Mouse (Mus musculus): ENCODE data around the gene Fbxo7. TPM values are rescaled to one million over a fixed set of nuclear protein-coding genes. Genes with fewer than 3 reads are reported as not detected.

The Fbxo7 gene
- polyA plus RNA-seq, 1 experiment from 2014 or later, result 19.0 TPM

GRCm38 (mm10) chr10:86046371-86046770, 24.6 kb downstream of the Fbxo7 start:
- H3K4me1 ChIP-seq, result no peaks in the 10 kb centered on the region
- no peak overlapping the region for H3K4me2 ChIP-seq (replicated peaks)
- ATAC-seq (ENCODE audit: low FRiP score), result no peak
- WGBS, result 95% methylated on average over 1 of the region's 1 CpGs
- H3K36me3 ChIP-seq, result no peaks in the 10 kb centered on the region
- H3K9ac ChIP-seq, result no peak overlapping the region
- no peak overlapping the region for H3K27ac ChIP-seq
- H3K9me3 ChIP-seq (replicated peaks), result no peaks in the 10 kb centered on the region
- H3K4me3 ChIP-seq, result no peak overlapping the region
- no peaks in the 10 kb centered on the region for H3K27me3 ChIP-seq

GRCm38 (mm10) chr10:86047786-86048185, 26.0 kb downstream of the Fbxo7 start:
- Histone ChIP-seq H3K9me3 (replicated peaks) (no peaks in the 10 kb centered on the region), H3K9ac (no peak overlapping the region), H3K4me3 (no peak overlapping the region), H3K4me2 (replicated peaks) (no peak overlapping the region), H3K36me3 (no peaks in the 10 kb centered on the region), H3K27me3 (no peaks in the 10 kb centered on the region), H3K4me1 (no peaks in the 10 kb centered on the region), H3K27ac (no peak overlapping the region)
- 87% methylated on average over 9 of the region's 9 CpGs for WGBS
- no peak for ATAC-seq (ENCODE audit: low FRiP score)

- Histone ChIP-seq H3K9me3 (replicated peaks) (no peaks in the 10 kb centered on the region), H3K27ac (no peak overlapping the region), H3K9ac (no peak overlapping the region), H3K36me3 (no peaks in the 10 kb centered on the region), H3K4me3 (no peak overlapping the region), H3K4me2 (replicated peaks) (no peak overlapping the region), H3K27me3 (no peaks in the 10 kb centered on the region), H3K4me1 (no peaks in the 10 kb centered on the region)
- 85% methylated on average over 2 of the region's 2 CpGs for WGBS
- no peak for ATAC-seq (ENCODE audit: low FRiP score)
Observed at GRCm38 (mm10) chr10:86050522-86050921, 28.8 kb downstream of the Fbxo7 start.

- Histone ChIP-seq H3K4me1 (no peaks in the 10 kb centered on the region), H3K4me2 (replicated peaks) (no peak overlapping the region), H3K27me3 (no peaks in the 10 kb centered on the region), H3K9ac (no peak overlapping the region), H3K4me3 (no peak overlapping the region), H3K27ac (no peak overlapping the region), H3K36me3 (0 out of 2 replicates have a peak, but pooled peaks cover 7% of the 10 kb centered on the region), H3K9me3 (replicated peaks) (0 out of 2 replicates have a peak, but pooled peaks cover 5% of the 10 kb centered on the region)
- ATAC-seq (ENCODE audit: low FRiP score), result no peak
- 89% methylated on average over 10 of the region's 10 CpGs for WGBS
Observed at GRCm38 (mm10) chr10:86052818-86053522, 31.2 kb downstream of the Fbxo7 start.

- H3K4me1 ChIP-seq, result no peaks in the 10 kb centered on the region
- H3K27ac ChIP-seq, result no peak overlapping the region
- 0 out of 2 replicates have a peak, but pooled peaks cover 7% of the 10 kb centered on the region for H3K36me3 ChIP-seq
- 76% methylated on average over 8 of the region's 8 CpGs for WGBS
- H3K9me3 ChIP-seq (replicated peaks), result 0 out of 2 replicates have a peak, but pooled peaks cover 5% of the 10 kb centered on the region
- no peak for ATAC-seq (ENCODE audit: low FRiP score)
- no peak overlapping the region for H3K4me3 ChIP-seq
- H3K9ac ChIP-seq, result no peak overlapping the region
- no peaks in the 10 kb centered on the region for H3K27me3 ChIP-seq
- no peak overlapping the region for H3K4me2 ChIP-seq (replicated peaks)
Observed at GRCm38 (mm10) chr10:86056297-86056903, 34.6 kb downstream of the Fbxo7 start.

- no peak for ATAC-seq (ENCODE audit: low FRiP score)
- H3K36me3 ChIP-seq, result 0 out of 2 replicates have a peak, but pooled peaks cover 7% of the 10 kb centered on the region
- no peak overlapping the region for H3K4me3 ChIP-seq
- no peaks in the 10 kb centered on the region for H3K4me1 ChIP-seq
- no peak overlapping the region for H3K9ac ChIP-seq
- WGBS, result 77% methylated on average over 11 of the region's 11 CpGs
- H3K4me2 ChIP-seq (replicated peaks), result no peak overlapping the region
- 0 out of 2 replicates have a peak, but pooled peaks cover 5% of the 10 kb centered on the region for H3K9me3 ChIP-seq (replicated peaks)
- H3K27ac ChIP-seq, result no peak overlapping the region
- H3K27me3 ChIP-seq, result no peaks in the 10 kb centered on the region
Observed at GRCm38 (mm10) chr10:86057286-86057685, 35.5 kb downstream of the Fbxo7 start.

- no peak for ATAC-seq (ENCODE audit: low FRiP score)
- Histone ChIP-seq H3K4me2 (replicated peaks) (no peak overlapping the region), H3K36me3 (0 out of 2 replicates have a peak, but pooled peaks cover 7% of the 10 kb centered on the region), H3K4me1 (no peaks in the 10 kb centered on the region), H3K4me3 (no peak overlapping the region), H3K9me3 (replicated peaks) (0 out of 2 replicates have a peak, but pooled peaks cover 5% of the 10 kb centered on the region), H3K9ac (no peak overlapping the region), H3K27ac (no peak overlapping the region), H3K27me3 (no peaks in the 10 kb centered on the region)
- 47% methylated on average over 2 of the region's 2 CpGs for WGBS
Observed at GRCm38 (mm10) chr10:86057712-86058111, 35.9 kb downstream of the Fbxo7 start.

GRCm38 (mm10) chr10:86060267-86060666, 38.5 kb downstream of the Fbxo7 start:
- Histone ChIP-seq H3K4me2 (replicated peaks) (no peak overlapping the region), H3K9ac (no peak overlapping the region), H3K27me3 (no peaks in the 10 kb centered on the region), H3K4me1 (no peaks in the 10 kb centered on the region), H3K4me3 (no peak overlapping the region), H3K9me3 (replicated peaks) (0 out of 2 replicates have a peak, but pooled peaks cover 5% of the 10 kb centered on the region), H3K27ac (no peak overlapping the region), H3K36me3 (0 out of 2 replicates have a peak, but pooled peaks cover 7% of the 10 kb centered on the region)
- no peak for ATAC-seq (ENCODE audit: low FRiP score)
- WGBS, result 30% methylated on average over 3 of the region's 3 CpGs

GRCm38 (mm10) chr10:86062261-86063017, 40.7 kb downstream of the Fbxo7 start:
- H3K36me3 ChIP-seq, result no peaks in the 10 kb centered on the region
- 78% methylated on average over 5 of the region's 5 CpGs for WGBS
- ATAC-seq (ENCODE audit: low FRiP score), result no peak
- no peaks in the 10 kb centered on the region for H3K27me3 ChIP-seq
- H3K9me3 ChIP-seq (replicated peaks), result no peaks in the 10 kb centered on the region
- no peak overlapping the region for H3K4me3 ChIP-seq
- H3K9ac ChIP-seq, result no peak overlapping the region
- H3K4me2 ChIP-seq (replicated peaks), result no peak overlapping the region
- no peaks in the 10 kb centered on the region for H3K4me1 ChIP-seq
- no peak overlapping the region for H3K27ac ChIP-seq

- no peaks in the 10 kb centered on the region for H3K9me3 ChIP-seq (replicated peaks)
- ATAC-seq (ENCODE audit: low FRiP score), result no peak
- H3K9ac ChIP-seq, result no peak overlapping the region
- no peaks in the 10 kb centered on the region for H3K36me3 ChIP-seq
- no peaks in the 10 kb centered on the region for H3K4me1 ChIP-seq
- H3K27ac ChIP-seq, result no peak overlapping the region
- no peak overlapping the region for H3K4me3 ChIP-seq
- no peak overlapping the region for H3K4me2 ChIP-seq (replicated peaks)
- 95% methylated on average over 8 of the region's 8 CpGs for WGBS
- H3K27me3 ChIP-seq, result no peaks in the 10 kb centered on the region
Observed at GRCm38 (mm10) chr10:86063018-86063384, 41.2 kb downstream of the Fbxo7 start.

GRCm38 (mm10) chr10:86064937-86065336, 43.2 kb downstream of the Fbxo7 start:
- Histone ChIP-seq H3K4me2 (replicated peaks) (no peak overlapping the region), H3K9ac (no peak overlapping the region), H3K36me3 (no peaks in the 10 kb centered on the region), H3K9me3 (replicated peaks) (no peaks in the 10 kb centered on the region), H3K4me1 (peaks cover 11% of the 10 kb centered on the region), H3K27ac (no peak overlapping the region), H3K27me3 (no peaks in the 10 kb centered on the region), H3K4me3 (no peak overlapping the region)
- WGBS, result 4% methylated on average over 4 of the region's 4 CpGs
- ATAC-seq (ENCODE audit: low FRiP score), result peak; percentile 76

GRCm38 (mm10) chr10:86065661-86066060, 43.9 kb downstream of the Fbxo7 start:
- 84% methylated on average over 1 of the region's 1 CpGs for WGBS
- Histone ChIP-seq H3K9ac (no peak overlapping the region), H3K36me3 (no peaks in the 10 kb centered on the region), H3K27me3 (no peaks in the 10 kb centered on the region), H3K27ac (no peak overlapping the region), H3K4me2 (replicated peaks) (no peak overlapping the region), H3K4me1 (peaks cover 11% of the 10 kb centered on the region), H3K9me3 (replicated peaks) (no peaks in the 10 kb centered on the region), H3K4me3 (no peak overlapping the region)
- ATAC-seq (ENCODE audit: low FRiP score), result no peak

All from hindbrain, embryonic 12.5 days (tissue).